Mouse (Mus musculus) hindbrain, embryonic 15.5 days (tissue): Measurements from ENCODE around the gene Foxred2. TPM values are rescaled to one million over a fixed set of nuclear protein-coding genes. Genes with fewer than 3 reads are reported as not detected.
A peak's percentile ranks its signal among the peaks of the same experiment; 100 is the strongest.

Experiments used
- ATAC-seq: fragments of 200-750 bp; cut with Nextera tagmentation; 2 replicates; pipeline ENCODE4 v1.8.0; 2017; ENCODE audit warnings: low read depth, moderate number of reproducible peaks, moderate TSS enrichment; ENCODE audit not compliant: low FRiP score
- H3K27ac ChIP-seq: fragments of 300-500 bp; sonication (generic); replicated peaks from 2 replicates; pipeline ENCODE4 v1.5.1; 2015; ENCODE audit warnings: mild to moderate bottlenecking, inconsistent platforms
- H3K27me3 ChIP-seq: fragments of 300-500 bp; sonication (generic); 2 replicates; pipeline ENCODE4 v1.6.1; 2015; ENCODE audit warnings: control low read depth, inconsistent platforms
- H3K36me3 ChIP-seq: fragments of 300-500 bp; sonication (generic); 2 replicates; pipeline ENCODE4 v1.6.1; 2015; ENCODE audit warnings: control low read depth, inconsistent platforms
- H3K4me1 ChIP-seq: fragments of 300-500 bp; sonication (generic); replicated peaks from 2 replicates; pipeline ENCODE4 v1.6.1; 2015; ENCODE audit warnings: control low read depth, inconsistent platforms
- H3K4me2 ChIP-seq: fragments of 300-500 bp; sonication (generic); 2 replicates; pipeline ENCODE4 v1.6.1; 2015; ENCODE audit warnings: moderate library complexity, mild to moderate bottlenecking, inconsistent platforms
- H3K4me3 ChIP-seq: fragments of 300-500 bp; sonication (generic); 2 replicates; pipeline ENCODE4 v1.5.1; 2015; ENCODE audit warnings: mild to moderate bottlenecking, inconsistent platforms
- H3K9ac ChIP-seq: fragments of 300-500 bp; sonication (generic); 2 replicates; pipeline ENCODE4 v1.6.1; 2015; ENCODE audit warnings: inconsistent platforms
- H3K9me3 ChIP-seq: fragments of 300-500 bp; sonication (generic); 2 replicates; pipeline ENCODE4 v1.6.1; 2016; ENCODE audit warnings: control low read depth, inconsistent platforms
- WGBS: fragments of 180-500 bp; shearing (Covaris S2); methylation state at CpG from one replicate; pipeline ENCODE4 v1.1.7; 2015; 5-methylcytosine and 5-hydroxymethylcytosine counted together
- polyA plus RNA-seq: library from polyadenylated mRNA; unstranded; fragments of >200 nt; fragmentation: Nextera tagmentation; extraction: Ambion mirVana; gene quantifications from 2 replicates; pipeline ENCODE4 v1.2.1, GENCODE M21; 2015

The Foxred2 gene
- polyA plus RNA-seq, 1 experiment from 2014 or later, result 9.1 TPM

DNA sequence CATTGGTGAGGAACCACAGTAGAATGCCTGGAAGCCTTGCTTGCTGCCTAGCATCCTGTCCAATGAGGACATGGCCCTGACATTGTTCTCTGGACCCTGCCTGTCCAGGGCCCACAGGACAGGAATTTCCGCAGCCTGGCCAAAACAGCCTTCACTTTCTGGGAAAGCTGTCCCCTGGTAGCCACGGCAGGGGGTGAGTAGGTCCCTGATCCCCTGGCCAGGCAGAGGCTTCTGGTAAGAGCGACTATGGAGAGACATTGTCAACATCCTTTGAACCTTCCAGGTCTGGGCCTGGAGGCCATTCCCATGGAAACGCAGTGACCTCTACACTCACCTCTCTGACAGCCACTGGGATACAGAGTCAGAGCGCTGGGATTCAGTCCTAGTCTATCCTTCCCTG, 44.5 kb downstream of the Foxred2 start:
- H3K9me3 ChIP-seq, result no peaks in the 10 kb centered on the region
- no peak for ATAC-seq
- H3K36me3 ChIP-seq, result peaks cover 17% of the 10 kb centered on the region
- no peak overlapping the region for H3K4me3 ChIP-seq
- no peak overlapping the region for H3K27ac ChIP-seq
- no peak overlapping the region for H3K4me2 ChIP-seq
- no peak overlapping the region for H3K9ac ChIP-seq
- H3K4me1 ChIP-seq, result no peaks in the 10 kb centered on the region
- H3K27me3 ChIP-seq, result no peaks in the 10 kb centered on the region
- 68% methylated on average over 5 of the region's 5 CpGs for WGBS

DNA sequence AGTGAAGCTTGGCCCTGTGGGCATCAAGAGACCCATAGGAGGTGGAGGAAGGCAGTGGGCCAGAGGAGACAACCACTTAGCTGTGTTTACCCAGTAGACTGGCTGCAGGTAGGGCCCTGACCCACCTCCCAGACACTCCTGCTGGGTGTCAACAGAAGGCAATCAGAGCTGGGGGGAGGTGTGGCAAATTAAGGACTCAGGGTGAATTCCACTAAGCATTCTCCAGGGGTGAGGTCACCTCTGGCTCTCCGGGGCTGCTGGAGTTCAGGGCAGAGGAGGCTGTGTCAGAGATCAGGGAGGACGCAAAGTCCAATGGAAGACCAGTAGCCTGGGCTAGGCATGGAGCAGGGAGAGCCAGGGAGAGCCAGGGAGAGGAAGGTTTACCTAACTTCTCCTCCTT, 45.5 kb downstream of the Foxred2 start:
- peaks cover 6% of the 10 kb centered on the region; the same call in 1 of the 2 replicates for H3K27me3 ChIP-seq
- no peak overlapping the region for H3K9ac ChIP-seq
- no peaks in the 10 kb centered on the region for H3K9me3 ChIP-seq
- no peaks in the 10 kb centered on the region for H3K4me1 ChIP-seq
- no peak overlapping the region for H3K4me2 ChIP-seq
- H3K36me3 ChIP-seq, result peaks cover 17% of the 10 kb centered on the region
- no peak overlapping the region for H3K4me3 ChIP-seq
- 53% methylated on average over 2 of the region's 2 CpGs for WGBS
- no peak overlapping the region for H3K27ac ChIP-seq
- ATAC-seq, result no peak

DNA sequence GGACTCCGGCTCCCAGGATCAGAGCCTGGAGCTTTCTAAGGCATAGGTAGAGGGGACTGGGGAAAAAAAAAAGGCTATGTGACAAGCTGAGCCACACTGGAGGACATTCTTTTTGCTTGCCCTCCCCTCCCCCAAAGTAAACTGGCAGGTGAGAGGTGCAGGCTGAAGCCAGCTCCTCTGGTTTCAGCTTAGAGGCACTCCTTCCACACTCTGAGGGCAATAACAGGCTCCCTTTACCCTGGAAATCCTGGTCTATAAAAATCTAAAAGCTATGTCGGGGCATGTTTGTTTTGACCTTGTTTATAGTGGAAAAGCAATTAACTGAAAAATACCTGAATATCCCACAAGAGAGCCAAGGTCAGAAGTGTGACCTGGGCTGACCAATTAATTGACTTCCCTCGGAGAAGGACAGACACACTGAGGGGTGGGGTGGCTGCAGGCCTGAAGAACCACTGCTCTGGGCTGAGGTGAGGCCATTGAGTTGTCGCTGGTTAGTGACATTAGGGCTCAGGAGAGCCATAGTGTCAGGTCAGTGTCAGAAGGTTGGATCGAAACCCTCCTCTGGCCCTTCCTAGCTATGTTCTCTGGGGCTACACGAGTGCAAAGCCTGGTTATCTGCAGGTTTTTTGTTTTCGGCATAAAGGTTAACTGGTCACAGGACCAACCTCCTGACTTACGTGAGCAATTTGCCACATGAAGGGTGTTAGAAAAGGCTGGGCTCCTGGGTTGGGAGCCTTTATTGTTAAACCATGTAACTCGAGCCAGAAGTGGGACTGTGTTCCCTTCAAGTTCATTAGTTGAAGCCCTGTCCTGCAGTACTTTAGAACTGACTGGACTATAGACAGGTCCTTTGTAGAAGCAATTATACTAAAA, 48.6 kb downstream of the Foxred2 start:
- Histone ChIP-seq H3K9me3 (no peaks in the 10 kb centered on the region), H3K27me3 (peaks cover 13% of the 10 kb centered on the region; the same call in 1 of the 2 replicates), H3K4me1 (peaks cover 8% of the 10 kb centered on the region), H3K4me3 (no peak overlapping the region), H3K9ac (no peak overlapping the region), H3K27ac (no peak overlapping the region), H3K4me2 (no peak overlapping the region), H3K36me3 (no peaks in the 10 kb centered on the region)
- no peak for ATAC-seq
- WGBS, result 61% methylated on average over 9 of the region's 9 CpGs

DNA sequence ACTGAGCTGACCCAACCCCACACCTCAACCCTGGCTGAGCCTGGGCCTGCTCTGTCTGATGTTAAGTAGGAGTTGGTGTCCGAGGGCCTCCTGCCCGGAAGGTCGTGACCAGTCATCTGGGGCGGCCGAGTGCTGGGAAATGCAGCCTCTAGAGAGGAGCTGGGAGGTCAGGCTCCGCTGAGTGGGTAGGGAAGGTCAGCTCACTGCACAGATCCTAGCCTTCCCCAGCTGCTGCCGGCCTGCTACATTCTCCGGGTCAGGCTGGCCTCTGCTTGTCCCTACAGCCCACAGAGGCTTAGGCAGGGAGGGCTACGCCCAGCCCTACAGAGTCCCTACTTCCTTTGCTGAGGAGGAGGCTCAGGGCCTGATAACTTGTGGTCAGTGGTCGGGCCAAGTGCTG, 50.0 kb downstream of the Foxred2 start:
- H3K27me3 ChIP-seq, result peaks cover 13% of the 10 kb centered on the region; the same call in 1 of the 2 replicates
- ATAC-seq, result no peak
- 54% methylated on average over 10 of the region's 10 CpGs for WGBS

DNA sequence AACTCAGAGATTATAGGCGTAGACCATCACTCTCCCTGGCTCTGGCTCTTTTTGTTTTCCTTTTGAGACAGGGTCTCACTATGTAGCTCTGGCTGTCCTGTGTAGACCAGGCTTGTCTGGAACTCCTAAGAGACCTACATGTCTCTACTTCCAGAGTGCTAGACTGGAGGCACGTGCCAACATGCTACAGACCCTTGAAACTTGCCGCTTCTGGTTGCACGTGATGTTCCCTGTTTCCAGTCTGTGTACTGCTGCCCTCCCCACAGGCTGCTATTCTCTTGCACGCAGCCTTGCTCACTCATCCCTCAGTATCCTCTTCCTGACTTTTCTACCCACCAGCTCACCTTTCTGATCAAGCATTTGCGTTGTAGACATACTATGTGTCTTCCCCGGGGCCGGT, 50.4 kb downstream of the Foxred2 start:
- H3K4me2 ChIP-seq, result 0 out of 2 replicates have a peak overlapping the region, but pooled peaks have one; percentile 61
- peaks cover 13% of the 10 kb centered on the region; the same call in 1 of the 2 replicates for H3K27me3 ChIP-seq

More for the DNA sequence above, 50.0 kb downstream of the Foxred2 start:
- no peaks in the 10 kb centered on the region for H3K9me3 ChIP-seq
- no peak overlapping the region for H3K4me3 ChIP-seq
- H3K4me2 ChIP-seq, result no peak overlapping the region
- no peaks in the 10 kb centered on the region for H3K36me3 ChIP-seq
- no peak overlapping the region for H3K9ac ChIP-seq
- H3K4me1 ChIP-seq, result peaks cover 8% of the 10 kb centered on the region
- H3K27ac ChIP-seq, result no peak overlapping the region

DNA sequence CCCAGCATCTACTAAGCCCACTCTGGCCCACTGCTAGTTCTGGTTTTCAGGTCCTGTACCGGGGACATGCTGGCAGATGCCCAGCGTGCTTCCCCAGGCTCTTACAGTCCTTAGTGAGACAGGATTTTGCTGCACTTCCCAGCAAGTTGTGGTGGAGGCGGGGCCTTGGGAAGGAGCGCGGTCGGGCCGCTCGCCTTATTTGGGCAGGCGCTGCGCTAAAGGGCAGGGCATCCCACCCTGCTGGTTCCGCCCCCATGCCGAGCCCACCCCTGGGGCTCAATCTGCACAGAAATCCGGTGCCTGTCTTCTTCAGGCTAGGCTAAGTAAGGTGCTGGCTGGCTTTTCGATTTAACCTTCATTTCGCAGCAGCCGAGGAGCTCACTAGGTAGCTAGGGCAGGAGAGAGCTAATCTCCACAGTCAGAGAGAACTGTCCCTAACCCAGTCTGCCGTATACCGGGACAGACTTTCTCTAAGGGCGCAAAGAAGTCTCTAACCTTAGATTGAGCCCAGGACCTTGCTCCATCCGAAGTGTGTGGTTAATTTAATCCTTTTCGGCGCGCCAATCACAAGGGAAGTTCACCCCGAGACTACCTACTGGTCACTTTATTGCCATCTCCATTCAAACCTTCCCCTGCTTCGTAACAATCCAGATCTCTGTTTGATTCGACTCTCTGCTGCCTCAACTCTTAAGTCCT, 51.1 kb downstream of the Foxred2 start:
- peak overlapping the region; percentile 36; the same call in 1 of the 2 replicates for H3K9ac ChIP-seq
- H3K4me1 ChIP-seq, result peaks cover 8% of the 10 kb centered on the region
- H3K36me3 ChIP-seq, result no peaks in the 10 kb centered on the region
- peaks cover 13% of the 10 kb centered on the region; the same call in 1 of the 2 replicates for H3K27me3 ChIP-seq
- ATAC-seq, result 0 out of 2 replicates have a peak, but pooled peaks have one; percentile 51
- peak overlapping the region; percentile 32 for H3K4me3 ChIP-seq
- H3K4me2 ChIP-seq, result peak overlapping the region; percentile 61
- no peak overlapping the region for H3K27ac ChIP-seq
- WGBS, result 5% methylated on average over 26 of the region's 26 CpGs
- no peaks in the 10 kb centered on the region for H3K9me3 ChIP-seq

More for the DNA sequence above, 50.4 kb downstream of the Foxred2 start:
- H3K4me3 ChIP-seq, result no peak overlapping the region
- no peaks in the 10 kb centered on the region for H3K9me3 ChIP-seq
- no peaks in the 10 kb centered on the region for H3K36me3 ChIP-seq
- no peak overlapping the region for H3K9ac ChIP-seq
- WGBS, result 83% methylated on average over 8 of the region's 8 CpGs
- H3K4me1 ChIP-seq, result peaks cover 8% of the 10 kb centered on the region
- no peak for ATAC-seq
- no peak overlapping the region for H3K27ac ChIP-seq

DNA sequence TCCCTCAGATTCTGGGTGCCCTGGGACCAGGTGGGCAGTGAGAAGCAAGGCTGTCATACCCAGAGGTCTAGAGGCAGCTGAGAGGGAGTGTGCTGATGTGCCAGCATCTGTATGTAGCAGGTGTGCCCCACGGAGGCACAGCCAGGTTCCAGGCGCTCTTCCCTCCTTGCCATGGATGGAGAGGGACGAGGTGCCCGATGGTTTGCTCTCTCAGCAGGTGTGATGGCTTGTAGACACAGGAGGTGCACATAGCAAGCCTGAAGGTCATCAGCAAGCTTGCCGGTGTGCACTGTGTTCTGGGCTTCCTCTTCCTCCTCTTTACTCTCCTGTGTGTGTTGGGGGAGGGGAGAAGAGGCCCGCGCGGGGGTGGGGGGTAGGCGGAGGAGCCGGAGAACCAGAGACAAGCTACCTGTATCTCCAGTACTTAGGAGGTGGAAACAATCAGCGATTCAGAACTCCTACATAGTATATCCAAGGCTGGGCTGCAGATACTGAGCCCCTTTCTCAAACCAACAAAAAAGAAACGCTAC, 52.1 kb downstream of the Foxred2 start:
- H3K27ac ChIP-seq, result no peak overlapping the region
- no peaks in the 10 kb centered on the region for H3K36me3 ChIP-seq
- H3K4me1 ChIP-seq, result peaks cover 8% of the 10 kb centered on the region
- no peak overlapping the region for H3K4me3 ChIP-seq
- H3K27me3 ChIP-seq, result peaks cover 13% of the 10 kb centered on the region; the same call in 1 of the 2 replicates
- no peak overlapping the region for H3K4me2 ChIP-seq
- ATAC-seq, result no peak
- no peak overlapping the region for H3K9ac ChIP-seq
- WGBS, result 31% methylated on average over 11 of the region's 12 CpGs
- no peaks in the 10 kb centered on the region for H3K9me3 ChIP-seq

DNA sequence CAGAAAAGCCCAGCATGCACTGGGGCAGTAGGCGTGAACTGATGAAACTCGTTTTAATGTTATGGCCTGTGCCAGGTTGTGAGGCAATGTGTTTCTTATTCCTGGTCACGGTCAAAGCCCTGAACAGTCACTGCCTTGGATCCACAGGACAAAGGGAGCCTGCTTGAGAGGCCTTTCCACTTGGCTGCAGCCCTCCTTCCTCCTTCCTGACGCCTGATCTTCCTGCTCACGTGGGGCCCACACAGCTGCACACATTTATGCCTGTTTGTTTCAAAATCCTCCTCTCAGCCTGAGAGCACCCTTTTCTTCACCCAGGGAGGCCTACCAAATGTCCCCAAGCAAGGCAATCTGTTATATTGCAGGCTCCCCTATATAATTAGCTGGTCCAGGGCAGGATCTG, 53.3 kb downstream of the Foxred2 start:
- no peaks in the 10 kb centered on the region for H3K36me3 ChIP-seq
- 63% methylated on average over 5 of the region's 5 CpGs for WGBS
- peaks cover 8% of the 10 kb centered on the region for H3K4me1 ChIP-seq
- no peak overlapping the region for H3K27ac ChIP-seq
- no peak overlapping the region for H3K4me2 ChIP-seq
- no peak for ATAC-seq
- H3K9me3 ChIP-seq, result no peaks in the 10 kb centered on the region
- peaks cover 13% of the 10 kb centered on the region; the same call in 1 of the 2 replicates for H3K27me3 ChIP-seq
- no peak overlapping the region for H3K9ac ChIP-seq
- no peak overlapping the region for H3K4me3 ChIP-seq

DNA sequence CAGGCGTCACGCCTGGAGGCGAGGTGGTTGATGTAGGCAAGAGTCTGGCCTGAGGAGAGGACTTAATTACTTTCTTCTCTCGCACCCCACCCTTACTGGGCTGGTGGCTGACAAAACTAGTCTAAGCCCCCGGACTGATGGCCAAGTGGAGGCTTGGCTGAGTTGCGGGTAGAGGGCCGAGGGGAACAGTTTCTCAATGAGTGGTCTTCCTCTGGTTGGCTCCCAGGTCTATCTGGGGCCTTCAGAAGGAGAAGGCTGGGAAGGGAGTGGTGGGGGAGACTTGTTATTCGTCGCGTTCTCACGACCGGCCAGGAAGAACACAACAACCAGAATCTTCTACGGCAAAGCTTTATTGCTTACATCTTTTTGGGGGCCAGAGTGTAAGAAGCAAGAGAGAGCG, 61.6 kb downstream of the Foxred2 start:
- Histone ChIP-seq H3K27me3 (no peaks in the 10 kb centered on the region), H3K9me3 (no peaks in the 10 kb centered on the region), H3K4me2 (no peak overlapping the region), H3K4me3 (no peak overlapping the region), H3K36me3 (no peaks in the 10 kb centered on the region), H3K4me1 (no peaks in the 10 kb centered on the region), H3K9ac (no peak overlapping the region), H3K27ac (no peak overlapping the region)
- 90% methylated on average over 13 of the region's 14 CpGs for WGBS
- no peak for ATAC-seq

DNA sequence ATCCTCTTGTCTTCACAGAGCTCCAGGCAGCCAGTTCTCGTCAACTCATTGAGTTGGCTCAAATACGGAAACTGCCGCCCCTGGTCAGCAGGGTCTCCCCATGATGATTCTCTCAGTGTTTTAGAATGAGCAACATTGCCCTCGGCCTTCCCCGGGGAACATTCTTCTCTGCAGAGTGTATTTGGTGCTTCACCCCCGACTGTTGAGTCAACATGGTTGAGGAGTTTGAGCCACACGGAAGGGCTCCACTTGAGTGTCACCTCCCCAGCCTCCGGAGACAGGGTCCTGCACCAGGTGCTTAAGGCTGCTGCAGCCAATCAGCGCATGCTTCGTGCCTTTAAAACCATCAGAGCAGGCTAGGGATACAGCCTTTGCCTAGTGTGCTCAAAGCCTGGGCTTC, 63.2 kb downstream of the Foxred2 start:
- Histone ChIP-seq H3K27me3 (no peaks in the 10 kb centered on the region), H3K27ac (no peak overlapping the region), H3K9ac (no peak overlapping the region), H3K4me3 (no peak overlapping the region), H3K36me3 (no peaks in the 10 kb centered on the region), H3K4me1 (no peaks in the 10 kb centered on the region), H3K9me3 (no peaks in the 10 kb centered on the region), H3K4me2 (no peak overlapping the region)
- ATAC-seq, result no peak
- 75% methylated on average over 10 of the region's 10 CpGs for WGBS

DNA sequence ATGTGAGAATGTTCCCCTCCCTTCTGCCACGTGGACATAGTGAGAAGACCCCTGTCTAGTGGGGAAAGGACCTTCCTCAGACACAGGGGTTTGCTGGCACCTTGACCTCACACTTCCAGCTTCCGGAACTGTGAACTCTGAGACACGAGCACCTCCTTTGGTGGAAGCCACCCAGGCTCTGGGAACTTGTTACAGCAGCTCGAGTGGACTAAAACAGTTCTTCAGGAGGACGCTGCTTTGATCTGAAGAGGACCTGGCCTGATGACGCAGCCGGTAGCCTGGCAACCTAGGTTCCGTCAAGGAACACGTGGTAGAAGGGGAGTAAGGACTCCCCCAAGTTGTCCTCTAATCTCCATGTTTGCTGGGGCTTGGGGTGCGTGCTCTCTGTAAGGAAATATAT, 64.1 kb downstream of the Foxred2 start:
- ATAC-seq, result no peak
- Histone ChIP-seq H3K4me3 (no peak overlapping the region), H3K36me3 (no peaks in the 10 kb centered on the region), H3K4me1 (no peaks in the 10 kb centered on the region), H3K27me3 (no peaks in the 10 kb centered on the region), H3K27ac (no peak overlapping the region), H3K9ac (no peak overlapping the region), H3K4me2 (no peak overlapping the region), H3K9me3 (no peaks in the 10 kb centered on the region)
- 87% methylated on average over 10 of the region's 10 CpGs for WGBS

DNA sequence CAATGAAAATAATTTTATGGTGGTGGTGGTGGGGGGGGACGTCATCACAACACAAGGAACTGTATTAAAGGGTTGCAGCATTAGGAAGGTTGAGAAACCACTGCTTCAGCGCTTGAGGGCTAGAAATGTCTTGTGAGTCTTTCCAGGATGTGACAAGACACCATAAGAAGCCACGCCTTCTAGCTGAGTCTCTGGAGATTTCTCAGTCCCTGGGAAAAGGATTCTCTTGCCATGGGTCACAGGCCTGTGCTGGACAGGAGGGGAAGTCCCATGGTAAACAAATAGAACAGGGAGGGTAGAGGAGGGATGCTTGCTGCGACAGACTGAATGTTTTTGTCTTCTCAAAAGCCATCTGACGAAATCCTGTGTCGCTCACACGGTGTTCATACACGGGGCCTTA, 64.8 kb downstream of the Foxred2 start:
- no peaks in the 10 kb centered on the region for H3K36me3 ChIP-seq
- no peaks in the 10 kb centered on the region for H3K27me3 ChIP-seq
- no peaks in the 10 kb centered on the region for H3K4me1 ChIP-seq
- no peak overlapping the region for H3K4me3 ChIP-seq
- no peaks in the 10 kb centered on the region for H3K9me3 ChIP-seq
- H3K27ac ChIP-seq, result no peak overlapping the region
- no peak overlapping the region for H3K4me2 ChIP-seq
- no peak for ATAC-seq
- 87% methylated on average over 8 of the region's 8 CpGs for WGBS
- H3K9ac ChIP-seq, result no peak overlapping the region
